Mouse (Mus musculus): ENCODE data around the gene Ppp1r12c. TPM values are rescaled to one million over a fixed set of nuclear protein-coding genes. Genes with fewer than 3 reads are reported as not detected.

Gene Ppp1r12c
- total RNA-seq, 2 experiments from 2014 or later = 173 to 177 TPM

DNA sequence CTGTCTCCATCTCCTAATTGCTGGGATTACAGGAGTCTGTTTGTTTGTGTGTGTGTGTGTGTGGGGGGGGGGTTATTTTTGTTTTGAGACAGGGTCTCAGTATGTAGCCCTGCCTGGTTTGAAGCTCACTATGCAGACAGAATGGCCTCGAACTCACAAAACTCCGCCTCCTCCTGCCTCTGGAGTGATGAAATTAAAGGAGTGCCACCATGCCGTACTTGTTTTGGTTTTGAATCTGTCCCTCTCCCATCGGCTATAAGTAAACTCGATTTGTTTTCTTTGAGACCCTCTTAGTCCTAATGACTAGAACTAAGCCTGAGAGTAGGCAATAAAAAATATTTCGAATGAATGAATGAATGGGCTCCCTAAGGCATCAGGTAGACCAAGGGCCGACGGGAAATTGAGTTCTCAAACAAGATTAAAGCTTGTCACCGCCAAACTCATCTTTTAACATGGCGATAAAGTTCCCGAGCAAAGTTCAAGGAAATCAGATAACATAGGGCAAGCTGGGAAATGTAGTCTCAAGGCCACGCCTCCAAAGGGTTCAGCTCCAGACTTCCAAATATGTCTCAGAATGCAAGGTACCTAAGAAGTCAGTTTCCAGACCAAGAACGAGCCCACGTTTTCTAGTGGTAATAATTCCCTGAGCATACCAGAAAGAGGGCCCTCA is 1.1 kb upstream of the Ppp1r12c start:
- Histone ChIP-seq H3K4me3 (peak overlapping the region; percentile 91), H3K27ac (peak overlapping the region; percentile 89; the same call in 1 of the 2 replicates)
- intact Hi-C loops (cut with DNase I) = loop anchor here (5.0 to 10.0 kb wide), 2 partner anchors 368 to 560 kb away; partner anchors contain the start of genes Leng8 and U2af2
- TF ChIP-seq CTCF (IDR thresholded peaks at IDR 0.05) = no peak
- peak; percentile 33 to 67 for DNase-seq (ENCODE audit: extremely low spot score in 1 of 2, low spot score in 2 of 2)

DNA sequence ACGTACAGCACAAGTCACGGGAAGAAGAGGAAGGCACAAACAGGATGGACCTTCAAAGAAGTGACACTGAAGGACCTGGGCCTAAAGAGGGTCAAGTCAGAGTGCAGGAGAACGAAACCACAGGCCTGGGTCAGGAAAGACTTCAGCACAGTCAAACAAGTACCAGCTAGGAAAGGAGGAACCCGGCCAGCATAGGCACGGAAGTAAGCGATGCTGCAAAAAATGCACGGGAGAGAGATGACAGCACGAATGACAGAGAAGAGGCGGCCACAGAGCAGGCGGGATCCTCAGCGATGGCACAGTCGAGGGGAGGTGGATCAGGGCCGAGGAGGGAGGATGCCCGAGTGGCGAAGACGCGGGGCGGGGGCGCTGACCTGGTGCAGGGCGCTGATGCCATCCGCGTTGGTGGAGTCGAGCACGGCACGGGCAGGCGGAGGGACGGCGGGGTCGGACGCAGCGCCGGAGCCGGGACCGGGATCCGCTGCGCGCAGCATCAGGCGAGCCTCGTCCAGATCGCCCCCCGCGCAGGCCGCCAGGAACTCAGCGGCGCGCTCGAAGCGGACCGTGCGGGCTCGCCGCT is 498 bp downstream of the Ppp1r12c start:
- intact Hi-C loops (cut with DNase I) = loop anchor here (5.0 to 10.0 kb wide), 2 partner anchors 366 to 561 kb away; partner anchors contain the start of genes Leng8 and U2af2
- peak overlapping the region; percentile 91 for H3K4me3 ChIP-seq
- no peak for TF ChIP-seq CTCF (IDR thresholded peaks at IDR 0.05)
- peak overlapping the region; percentile 89 for H3K27ac ChIP-seq
- DNase-seq (ENCODE audit: extremely low spot score in 1 of 2, low spot score in 2 of 2) = peak; percentile 53 to 66

DNA sequence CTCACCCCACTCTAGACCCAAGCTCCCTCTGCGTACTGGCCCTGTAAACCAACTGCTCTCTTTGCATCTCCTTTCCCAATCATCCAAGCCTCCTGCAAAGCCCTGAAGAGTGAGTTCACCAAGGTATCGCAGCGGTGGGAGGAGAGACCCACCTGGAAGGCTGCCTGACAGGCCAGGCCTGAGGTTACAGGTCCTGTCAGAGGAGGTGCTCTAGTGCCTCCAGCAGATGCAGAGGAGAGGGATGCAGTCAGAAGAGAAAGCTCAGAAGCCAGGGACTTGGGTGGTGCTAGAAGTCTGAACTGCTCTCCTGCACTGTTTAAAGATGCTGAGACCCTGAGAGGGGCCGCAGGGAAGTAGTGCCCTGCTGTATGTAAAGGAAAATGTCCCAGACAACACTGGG is 2.4 kb downstream of the Ppp1r12c start:
- no peak for TF ChIP-seq CTCF (IDR thresholded peaks at IDR 0.05)
- Histone ChIP-seq H3K4me3 (no peak overlapping the region), H3K27ac (no peak overlapping the region)
- intact Hi-C loops (cut with DNase I) = loop anchor here (2.0 kb wide), 1 partner anchor 20 kb away; no protein-coding TSS in a partner anchor
- DNase-seq (ENCODE audit: extremely low spot score in 1 of 2, low spot score in 2 of 2) = no peak

DNA sequence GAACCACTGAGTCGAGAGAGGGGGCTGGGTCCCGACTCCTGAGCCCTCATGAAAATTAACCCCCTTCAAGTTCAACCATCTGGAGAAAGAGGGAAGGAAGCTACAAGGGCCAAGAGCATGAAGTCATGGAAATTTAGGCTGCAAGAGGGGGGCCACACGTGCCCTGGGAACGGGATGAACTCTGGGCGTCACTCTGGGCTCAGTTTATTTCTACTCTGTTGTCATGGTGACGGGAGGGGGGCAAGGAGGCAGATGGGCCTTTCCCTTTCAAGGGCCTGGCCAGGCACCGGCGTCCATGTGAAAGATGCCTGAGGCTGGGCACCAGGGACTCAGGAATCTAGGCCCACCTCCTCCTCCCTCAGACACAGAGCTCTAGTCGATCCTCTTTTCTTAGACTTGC is 3.2 kb downstream of the Ppp1r12c start:
- no peak for TF ChIP-seq CTCF (IDR thresholded peaks at IDR 0.05)
- intact Hi-C loops (cut with DNase I) = loop anchor here (2.0 kb wide), 1 partner anchor 19 kb away; no protein-coding TSS in a partner anchor
- no peak for DNase-seq (ENCODE audit: extremely low spot score in 1 of 2, low spot score in 2 of 2)
- H3K27ac ChIP-seq = no peak overlapping the region
- 0 out of 2 replicates have a peak overlapping the region, but pooled peaks have one; percentile 7 for H3K4me3 ChIP-seq

DNA sequence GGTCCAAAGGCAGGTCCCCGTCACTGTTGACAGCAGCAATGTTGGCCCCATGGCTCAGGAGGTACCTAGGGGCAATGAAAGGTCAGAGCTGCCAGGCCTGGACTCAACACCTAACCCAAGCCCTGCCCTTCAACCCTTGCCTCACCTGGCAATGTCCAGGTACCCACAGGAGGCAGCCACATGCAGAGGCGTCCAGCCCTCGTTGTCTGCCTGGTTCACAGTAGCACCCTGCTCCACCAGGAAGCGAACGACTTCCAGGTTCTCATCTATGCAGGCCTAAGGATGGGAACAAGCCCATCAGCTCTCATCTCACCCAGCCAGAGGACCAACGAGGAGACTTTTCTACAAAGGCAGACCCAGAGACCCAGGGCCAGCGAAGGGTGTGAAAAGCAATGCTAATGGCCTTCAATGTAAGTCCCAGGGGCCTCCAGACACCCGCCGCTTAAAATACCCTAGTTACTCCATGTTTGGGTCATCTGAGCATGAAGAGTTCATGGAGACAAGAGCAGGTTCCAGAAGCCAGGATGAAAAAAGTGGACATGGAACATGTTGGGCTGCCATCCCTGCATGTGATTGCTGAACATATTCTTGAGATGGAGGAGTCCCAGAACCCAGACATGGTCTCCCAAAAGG is 4.1 kb downstream of the Ppp1r12c start:
- H3K4me3 ChIP-seq = no peak overlapping the region
- no peak for DNase-seq (ENCODE audit: extremely low spot score in 1 of 2, low spot score in 2 of 2)
- no peak overlapping the region for H3K27ac ChIP-seq
- intact Hi-C loops (cut with DNase I) = no loop called here
- TF ChIP-seq CTCF (IDR thresholded peaks at IDR 0.05) = no peak

DNA sequence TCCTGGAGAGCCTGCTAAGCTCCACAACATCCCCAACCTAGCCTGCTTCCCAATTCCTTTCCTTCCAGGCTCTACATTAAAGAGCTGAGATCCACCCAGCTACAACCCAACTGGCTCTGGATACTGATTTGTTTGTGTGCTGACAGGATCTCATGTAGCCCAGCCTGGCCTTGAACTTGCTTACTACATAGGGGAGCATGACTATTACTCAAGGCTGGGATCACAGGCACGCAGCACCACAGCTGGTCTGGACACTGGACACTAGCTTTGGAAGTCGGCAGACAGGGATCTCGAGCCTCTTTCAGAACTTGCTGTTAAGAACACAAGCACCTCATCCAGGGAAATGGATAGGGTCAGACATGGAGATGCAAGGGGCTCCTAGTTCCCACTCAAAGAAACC is 5.0 kb downstream of the Ppp1r12c start:
- no peak for TF ChIP-seq CTCF (IDR thresholded peaks at IDR 0.05)
- DNase-seq (ENCODE audit: extremely low spot score in 1 of 2, low spot score in 2 of 2) = no peak
- no peak overlapping the region for H3K27ac ChIP-seq
- H3K4me3 ChIP-seq = no peak overlapping the region
- intact Hi-C loops (cut with DNase I) = no loop called here

DNA sequence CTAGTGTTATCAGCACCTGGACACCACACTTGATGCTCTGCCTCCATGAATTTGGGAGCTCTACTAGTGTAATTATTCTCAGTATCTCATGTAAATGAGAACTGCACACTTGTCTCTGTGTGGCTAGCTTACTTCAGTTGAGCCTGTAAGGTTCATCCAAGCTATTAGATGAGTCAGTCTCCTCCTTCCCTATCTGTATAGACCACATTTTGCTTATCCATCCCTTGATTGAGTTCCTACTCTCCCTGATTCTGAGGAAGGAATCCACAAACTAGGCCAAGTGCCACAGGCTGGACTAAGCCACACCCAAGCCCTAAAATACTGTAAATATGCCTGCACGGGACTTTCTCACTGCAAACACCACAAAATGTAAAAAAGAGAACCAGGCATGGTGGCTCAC is 7.5 kb downstream of the Ppp1r12c start:
- intact Hi-C loops (cut with DNase I) = no loop called here
- TF ChIP-seq CTCF (IDR thresholded peaks at IDR 0.05) = no peak
- Histone ChIP-seq H3K27ac (no peak overlapping the region), H3K4me3 (no peak overlapping the region)
- DNase-seq (ENCODE audit: extremely low spot score in 1 of 2, low spot score in 2 of 2) = no peak

DNA sequence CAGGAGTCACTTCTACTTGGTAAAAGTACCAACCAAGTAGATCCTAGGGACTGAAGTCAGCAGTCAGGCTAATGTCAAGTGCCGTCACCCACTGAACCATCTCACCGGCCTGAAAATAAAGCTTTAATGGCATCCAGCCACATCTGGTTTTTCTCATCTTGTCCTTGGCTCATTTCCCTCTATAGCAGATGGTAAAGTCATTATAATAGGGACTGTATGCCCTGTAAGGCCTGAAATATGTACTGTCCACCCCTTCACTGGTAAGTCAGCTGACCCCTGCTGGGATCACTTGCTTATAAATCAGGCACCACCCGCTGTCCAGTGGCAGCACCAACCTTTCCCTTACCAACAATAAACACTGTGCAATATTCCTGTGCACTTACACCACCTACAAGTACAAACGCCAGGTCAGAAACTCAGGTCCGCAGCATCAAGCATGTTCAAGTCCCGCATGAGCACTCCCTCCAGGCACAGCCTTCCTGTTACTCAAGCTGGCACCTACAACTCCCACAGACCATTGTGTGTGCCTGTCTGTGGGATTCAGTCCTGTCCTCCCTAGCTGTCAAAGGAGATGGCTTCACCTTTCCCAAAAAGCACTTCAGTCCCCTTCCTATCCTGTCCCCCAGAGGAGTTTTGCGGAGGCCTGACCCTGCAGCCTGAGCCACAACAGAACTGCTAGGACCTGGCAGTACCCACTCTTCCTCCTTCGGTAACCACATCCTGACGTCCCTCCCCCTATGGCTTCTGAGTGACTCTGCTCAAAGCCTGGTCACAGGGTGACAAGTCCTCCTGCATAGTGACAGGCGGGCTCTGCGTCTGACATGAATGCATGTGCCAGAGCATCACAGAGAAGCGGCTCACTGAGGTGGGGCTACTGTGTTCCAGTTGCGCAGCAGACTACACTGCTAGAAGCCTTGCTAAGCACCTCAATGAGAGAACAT is 8.9 kb downstream of the Ppp1r12c start:
- no peak for DNase-seq (ENCODE audit: extremely low spot score in 1 of 2, low spot score in 2 of 2)
- no peak for TF ChIP-seq CTCF (IDR thresholded peaks at IDR 0.05)
- intact Hi-C loops (cut with DNase I) = no loop called here
- Histone ChIP-seq H3K27ac (no peak overlapping the region), H3K4me3 (no peak overlapping the region)

DNA sequence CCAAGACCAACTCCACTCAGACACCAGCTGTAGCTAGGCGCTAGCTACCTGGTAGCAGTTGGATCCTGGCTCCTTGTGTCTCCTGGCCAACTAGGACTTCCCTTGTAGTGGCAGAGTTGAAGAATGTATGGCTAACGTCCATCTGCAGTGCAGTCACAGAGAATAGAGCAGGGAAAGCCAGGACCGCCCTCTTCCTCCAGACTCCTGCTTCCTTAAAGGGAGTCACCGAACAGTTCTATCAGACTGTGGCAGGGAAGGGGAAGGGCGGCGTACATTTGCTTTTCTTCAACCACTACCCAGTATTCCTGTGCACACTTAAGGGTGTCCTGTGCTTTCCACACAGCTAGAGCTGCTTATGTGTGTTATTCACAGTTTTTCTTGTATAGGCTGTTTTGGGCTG is 10.2 kb downstream of the Ppp1r12c start:
- Histone ChIP-seq H3K4me3 (no peak overlapping the region), H3K27ac (no peak overlapping the region)
- intact Hi-C loops (cut with DNase I) = no loop called here
- no peak for TF ChIP-seq CTCF (IDR thresholded peaks at IDR 0.05)
- no peak for DNase-seq (ENCODE audit: extremely low spot score in 1 of 2, low spot score in 2 of 2)

DNA sequence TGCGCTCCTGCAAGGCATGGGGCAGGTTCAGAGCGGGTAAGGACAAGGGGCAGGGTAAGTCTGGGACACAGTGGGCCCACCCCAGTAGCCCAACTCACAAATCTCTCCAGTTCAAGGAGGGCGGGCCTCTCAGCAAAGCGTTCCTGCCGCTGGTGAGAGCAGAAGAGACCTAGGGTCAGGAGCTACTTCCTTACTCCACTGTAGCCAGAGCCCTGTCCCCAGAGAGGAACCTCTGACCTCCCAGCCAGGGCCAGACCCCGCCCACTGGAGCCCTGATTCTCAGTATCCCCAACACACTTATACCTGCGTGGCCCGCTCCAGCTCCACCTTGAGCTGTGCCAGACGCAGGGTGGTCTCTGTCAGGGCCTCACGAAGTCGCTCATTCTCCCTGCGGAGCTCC is 19.2 kb downstream of the Ppp1r12c start:
- Histone ChIP-seq H3K27ac (no peak overlapping the region), H3K4me3 (no peak overlapping the region)
- TF ChIP-seq CTCF (IDR thresholded peaks at IDR 0.05) = no peak
- DNase-seq (ENCODE audit: extremely low spot score in 1 of 2, low spot score in 2 of 2) = no peak
- intact Hi-C loops (cut with DNase I) = no loop called here

DNA sequence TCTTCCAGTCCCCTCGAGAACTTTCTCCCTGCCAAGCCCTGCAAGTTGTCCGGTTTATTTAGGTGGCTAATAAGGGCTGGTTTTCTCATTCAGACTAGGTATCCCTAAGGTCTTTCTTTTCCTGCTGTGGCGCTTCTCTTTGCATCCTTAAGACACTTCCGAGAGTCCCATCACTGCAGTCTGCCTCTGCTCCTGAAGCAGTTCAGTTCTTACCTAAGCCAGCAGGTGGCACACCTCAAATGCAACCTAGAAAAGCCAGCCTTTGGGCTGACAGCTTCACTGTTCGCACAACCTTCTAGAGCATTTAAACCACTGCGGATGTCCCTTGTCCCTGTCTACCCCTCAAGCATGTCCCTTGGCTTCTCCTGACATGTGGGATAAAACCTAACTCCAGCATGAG is 21.8 kb downstream of the Ppp1r12c start:
- Histone ChIP-seq H3K4me3 (no peak overlapping the region), H3K27ac (no peak overlapping the region)
- peak in 1 of 2 experiments; percentile 52 for DNase-seq (ENCODE audit: extremely low spot score in 1 of 2, low spot score in 2 of 2)
- TF ChIP-seq CTCF (IDR thresholded peaks at IDR 0.05) = peak; percentile 68
- intact Hi-C loops (cut with DNase I) = loop anchor here (2.0 kb wide), 1 partner anchor 19 kb away; no protein-coding TSS in a partner anchor
